Mouse (Mus musculus) heart, postnatal 25 days (tissue): Measurements from ENCODE around the gene Lpp. TPM values are rescaled to one million over a fixed set of nuclear protein-coding genes. Genes with fewer than 3 reads are reported as not detected.

Source experiments
- DNase-seq: peaks from one replicate; pipeline ENCODE4 v3.0.0; 2022; ENCODE audit warnings: low spot score
- intact Hi-C: fragments of 180-260 bp; cut with DNase I; formaldehyde crosslinking; loops from one replicate; pipeline ENCODE4 v1.15.1; 2025
- total RNA-seq, 2 experiments: library from RNA; stranded (reverse); gene quantifications; 2 replicates each; pipeline ENCODE4 v1.2.3; 2021

Gene Lpp
- total RNA-seq, 2 experiments from 2014 or later, result 32.7 to 40.5 TPM

GRCm38 (mm10) chr16:24398476-24398875 is 5.2 kb downstream of the Lpp start:
- intact Hi-C loops, result loop anchor here (5.0 kb wide), 1 partner anchor 84 kb away; no protein-coding TSS in a partner anchor
- DNase-seq, result no peak

- DNase-seq, result no peak
- intact Hi-C loops, result loop anchor here (5.0 kb wide), 1 partner anchor 83 kb away; no protein-coding TSS in a partner anchor
These were observed 5.6 kb downstream of the Lpp start for GRCm38 (mm10) chr16:24398893-24399292.

- intact Hi-C loops, result loop anchor here (5.0 kb wide), 1 partner anchor 83 kb away; no protein-coding TSS in a partner anchor
- no peak for DNase-seq
These were observed 6.2 kb downstream of the Lpp start for GRCm38 (mm10) chr16:24399524-24399923.

- DNase-seq, result no peak
- intact Hi-C loops, result no loop called here
These were observed 7.5 kb downstream of the Lpp start for GRCm38 (mm10) chr16:24400776-24401175.

- no peak for DNase-seq
- intact Hi-C loops, result no loop called here
These were observed 9.5 kb downstream of the Lpp start for GRCm38 (mm10) chr16:24402801-24403200.

GRCm38 (mm10) chr16:24403733-24404380 is 10.6 kb downstream of the Lpp start:
- no peak for DNase-seq
- intact Hi-C loops, result no loop called here

- no peak for DNase-seq
- intact Hi-C loops, result no loop called here
These were observed 13.2 kb downstream of the Lpp start for GRCm38 (mm10) chr16:24406521-24406920.

- DNase-seq, result no peak
- intact Hi-C loops, result no loop called here
These were observed 18.0 kb downstream of the Lpp start for GRCm38 (mm10) chr16:24411281-24411680.

GRCm38 (mm10) chr16:24412193-24412592 is 18.9 kb downstream of the Lpp start:
- no peak for DNase-seq
- intact Hi-C loops, result no loop called here

GRCm38 (mm10) chr16:24413059-24413458 is 19.8 kb downstream of the Lpp start:
- intact Hi-C loops, result no loop called here
- DNase-seq, result no peak

GRCm38 (mm10) chr16:24418022-24418421 is 24.7 kb downstream of the Lpp start:
- DNase-seq, result no peak

GRCm38 (mm10) chr16:24420603-24421120 is 27.4 kb downstream of the Lpp start:
- no peak for DNase-seq
- intact Hi-C loops, result no loop called here

More at GRCm38 (mm10) chr16:24418022-24418421, 24.7 kb downstream of the Lpp start:
- intact Hi-C loops, result no loop called here

GRCm38 (mm10) chr16:24421687-24422418 is 28.5 kb downstream of the Lpp start:
- intact Hi-C loops, result no loop called here
- no peak for DNase-seq

GRCm38 (mm10) chr16:24423196-24423595 is 29.9 kb downstream of the Lpp start:
- DNase-seq, result no peak
- intact Hi-C loops, result no loop called here

- no peak for DNase-seq
- intact Hi-C loops, result no loop called here
These were observed 30.4 kb downstream of the Lpp start for GRCm38 (mm10) chr16:24423751-24424150.

- intact Hi-C loops, result no loop called here
- DNase-seq, result no peak
These were observed 31.2 kb downstream of the Lpp start for GRCm38 (mm10) chr16:24424356-24424977.

GRCm38 (mm10) chr16:24425816-24426215 is 32.5 kb downstream of the Lpp start:
- DNase-seq, result no peak
- intact Hi-C loops, result no loop called here

- no peak for DNase-seq
- intact Hi-C loops, result no loop called here
These were observed 34.3 kb downstream of the Lpp start for GRCm38 (mm10) chr16:24427606-24428005.

GRCm38 (mm10) chr16:24428055-24428454 is 34.7 kb downstream of the Lpp start:
- no peak for DNase-seq
- intact Hi-C loops, result no loop called here

GRCm38 (mm10) chr16:24428742-24429141 is 35.4 kb downstream of the Lpp start:
- intact Hi-C loops, result no loop called here

GRCm38 (mm10) chr16:24429691-24430090 is 36.4 kb downstream of the Lpp start:
- intact Hi-C loops, result no loop called here
- DNase-seq, result no peak

More at GRCm38 (mm10) chr16:24428742-24429141, 35.4 kb downstream of the Lpp start:
- no peak for DNase-seq
